Mouse (Mus musculus): ENCODE data around the gene Trmt112.

GRCm38 (mm10) chr19:6869355-6869754 is 40.1 kb upstream of the Trmt112 start:
- TF ChIP-seq POLR2A (IDR thresholded peaks at IDR 0.05; ENCODE audit: control insufficient read depth, extremely low read depth, insufficient read depth, low read length, poor library complexity) (no peak), CTCF (IDR thresholded peaks at IDR 0.05; ENCODE audit: borderline replicate concordance, control insufficient read depth, extremely low read depth, insufficient read depth, low read length, poor library complexity) (no peak)

Measured in thymus, adult 2 months (tissue).